Mouse (Mus musculus) common myeloid progenitor, adult 5-6 weeks (primary cell): ENCODE measurements around the gene Rab38. TPM values are rescaled to one million over a fixed set of nuclear protein-coding genes. Genes with fewer than 3 reads are reported as not detected.

Experiments used
- ATAC-seq: replicated peaks from 2 replicates; pipeline ENCODE4 v1.8.0; 2016; ENCODE audit warnings: low read depth, mild to moderate bottlenecking, moderate TSS enrichment, inconsistent platforms; ENCODE audit not compliant: poor library complexity, severe bottlenecking
- total RNA-seq: library from RNA; stranded (forward); fragments of 200-1000, 187-1606 nt; gene quantifications from 2 replicates; pipeline ENCODE4 v1.2.3, GENCODE M21; 2017

Rab38 gene
- total RNA-seq, 1 experiment from 2014 or later = 69.6 TPM

DNA sequence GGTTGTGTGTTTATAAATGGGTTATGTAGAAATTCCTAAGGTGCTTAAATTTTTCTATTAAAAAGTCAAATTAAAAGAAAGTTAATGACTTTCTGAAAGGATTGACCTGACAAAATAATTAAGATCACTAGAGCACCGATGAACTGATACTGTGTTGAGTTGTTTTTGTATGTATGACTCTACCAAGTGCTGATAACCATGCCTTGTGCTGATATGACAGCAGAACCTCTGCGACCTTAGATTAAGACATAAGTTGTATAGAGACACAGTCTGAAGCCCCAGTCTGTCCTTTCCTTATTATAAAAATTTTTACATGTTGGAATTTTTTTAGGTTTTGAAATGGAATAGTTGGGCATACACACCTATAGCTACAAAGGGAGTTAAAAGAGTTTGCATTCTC, 79.7 kb downstream of the Rab38 start:
- ATAC-seq = no peak

DNA sequence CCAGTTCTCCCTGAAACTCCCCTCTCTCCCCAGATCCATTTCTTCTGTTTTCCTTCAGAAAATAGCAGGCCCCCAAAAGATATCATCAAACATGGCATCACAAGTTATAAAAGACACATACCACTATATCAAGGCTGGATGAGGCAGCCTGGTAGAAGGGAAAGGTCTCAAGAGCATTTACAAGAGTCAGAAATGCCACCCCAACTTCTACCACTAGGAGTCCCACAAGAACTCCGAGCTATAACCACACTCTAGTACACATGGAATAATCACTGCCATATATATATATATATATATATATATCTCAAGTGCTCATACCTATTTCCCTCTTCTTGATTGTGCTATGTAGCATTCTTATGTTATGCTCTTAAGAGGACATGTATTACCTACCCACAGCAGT, 92.4 kb downstream of the Rab38 start:
- ATAC-seq = peak; percentile 80

GRCm38 (mm10) chr7:88527100-88527671, 97.1 kb downstream of the Rab38 start:
- peak; percentile 65; the same call in 1 of the 2 replicates for ATAC-seq

DNA sequence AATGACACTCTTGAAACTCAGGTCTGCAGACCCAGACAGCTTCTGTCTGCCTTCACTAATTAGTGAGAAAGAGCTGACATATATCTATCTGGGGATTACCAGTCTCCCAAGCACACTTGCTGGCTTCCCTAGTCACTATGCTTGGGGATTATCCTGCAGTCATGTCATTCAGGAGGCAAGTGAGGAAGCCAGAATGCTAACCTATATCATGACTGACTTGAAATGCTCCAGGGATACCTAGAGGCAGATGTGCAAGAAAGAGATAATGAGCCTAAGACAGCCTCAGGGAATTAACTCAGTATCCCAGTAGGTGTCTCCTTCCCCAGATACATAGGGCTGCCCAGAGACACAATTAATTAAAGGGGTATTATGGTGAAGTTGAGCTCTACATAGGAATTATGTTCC, 106.1 kb downstream of the Rab38 start:
- no peak for ATAC-seq

DNA sequence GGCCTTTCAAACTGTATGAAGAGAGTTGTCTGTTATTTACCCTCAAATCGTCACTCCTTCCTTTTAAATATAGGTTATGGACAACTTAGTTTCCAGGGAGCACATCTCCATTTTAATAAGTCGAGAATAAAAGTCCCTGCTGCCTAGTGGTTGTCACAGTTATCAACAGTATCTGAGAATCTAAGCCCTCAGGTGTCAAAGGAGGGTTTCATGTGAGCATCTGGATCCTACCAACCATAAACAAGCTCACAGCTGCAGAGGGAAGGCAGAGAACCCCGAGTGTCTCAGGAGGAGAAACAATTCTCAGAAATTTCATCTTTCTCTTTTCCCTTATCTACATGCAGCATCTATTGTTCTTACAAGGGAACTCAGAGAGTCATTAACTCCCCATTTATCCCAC, 106.7 kb downstream of the Rab38 start:
- no peak for ATAC-seq

Other genes starting within 250 kb of the Rab38 start
- 43.9 and 47.0 TPM in 2 replicates for gene Ctsc, start 152.2 kb upstream of the Rab38 start, total RNA-seq